Comparison of ENCODE assay signal across 12 mouse cellular contexts in genomic region chr9:30428231-30428630, GRCm38 (mm10). TPM values are rescaled to one million over a fixed set of nuclear protein-coding genes. Genes with fewer than 3 reads are reported as not detected.
DNase-seq lines count a peak whose midpoint lies in the region; ATAC-seq and TF ChIP-seq lines count a peak whose summit lies in the region.
"Had no signal": no experiment of that assay in that cellular context is flagged by ENCODE, and none has a peak within 500 bp of the region (broad histone marks: within the 10 kb centered on the region; RNA-seq: fewer than 3 reads in every experiment).

No protein-coding gene starts in this region.

- peaks cover 5% of the 10 kb centered on the region; the same call in 1 of the 2 replicates for H3K36me3 ChIP-seq in lung, embryonic 16.5 days (ENCODE audit: control insufficient read depth, insufficient read depth, low read length)
- peaks cover 22% of the 10 kb centered on the region for H3K36me3 ChIP-seq in limb, embryonic 13.5 days
- peaks cover 13% of the 10 kb centered on the region for H3K36me3 ChIP-seq in neural tube, embryonic 13.5 days

- TF ChIP-seq CTCF in lung, adult 2 months (IDR thresholded peaks at IDR 0.05; ENCODE audit: insufficient read depth, low read length): no peak

- no peak overlapping the region for H3K4me3 ChIP-seq in lung, embryonic 16.5 days (ENCODE audit: low read length)
- no peak overlapping the region for H3K4me3 ChIP-seq in lung, adult 2 months (replicated peaks; ENCODE audit: extremely low read depth, low read depth, low read length)
- peak overlapping the region; percentile 80 for H3K4me3 ChIP-seq in limb, embryonic 13.5 days
- H3K4me3 ChIP-seq in neural tube, embryonic 13.5 days: peak overlapping the region; percentile 78

- intact Hi-C loops in heart, postnatal 25 days (cut with DNase I): no loop called here

- H3K27ac ChIP-seq in lung, embryonic 16.5 days (ENCODE audit: low read length): no peak overlapping the region
- no peak overlapping the region for H3K27ac ChIP-seq in limb, embryonic 13.5 days
- H3K27ac ChIP-seq in neural tube, embryonic 13.5 days (replicated peaks): no peak overlapping the region
- H3K27ac ChIP-seq: macrophage had no signal

- 90% methylated on average over 5 of the region's 5 CpGs for WGBS in lung, embryonic 16.5 days
- WGBS in lung, adult 2 months: 90% methylated on average over 5 of the region's 5 CpGs
- WGBS in limb, embryonic 13.5 days: 91% methylated on average over 5 of the region's 5 CpGs
- WGBS in neural tube, embryonic 13.5 days: 92% methylated on average over 5 of the region's 5 CpGs

- no peaks in the 10 kb centered on the region for H3K9me3 ChIP-seq in lung, embryonic 16.5 days (ENCODE audit: control insufficient read depth, low read length)
- H3K9me3 ChIP-seq in limb, embryonic 13.5 days: no peaks in the 10 kb centered on the region
- no peaks in the 10 kb centered on the region for H3K9me3 ChIP-seq in neural tube, embryonic 13.5 days

- peaks cover 27% of the 10 kb centered on the region for H3K4me1 ChIP-seq in lung, embryonic 16.5 days (replicated peaks; ENCODE audit: control insufficient read depth, insufficient read depth, low read length)
- peaks cover 9% of the 10 kb centered on the region for H3K4me1 ChIP-seq in lung, adult 2 months (ENCODE audit: control insufficient read depth, insufficient read depth, low read length)
- peaks cover 38% of the 10 kb centered on the region for H3K4me1 ChIP-seq in limb, embryonic 13.5 days
- H3K4me1 ChIP-seq in neural tube, embryonic 13.5 days (replicated peaks): peaks cover 43% of the 10 kb centered on the region

- no peak for ATAC-seq in lung, embryonic 16.5 days (ENCODE audit: low read depth)
- no peak for ATAC-seq in limb, embryonic 13.5 days (ENCODE audit: low FRiP score, low read depth)
- ATAC-seq in neural tube, embryonic 13.5 days (ENCODE audit: low read depth): no peak

- no peak overlapping the region for H3K9ac ChIP-seq in lung, embryonic 16.5 days (ENCODE audit: low read length)
- peak overlapping the region; percentile 25; the same call in 1 of the 2 replicates for H3K9ac ChIP-seq in limb, embryonic 13.5 days
- H3K9ac ChIP-seq in neural tube, embryonic 13.5 days: peak overlapping the region; percentile 89

- peak; percentile 85 for DNase-seq in heart, adult 11 months
- DNase-seq in heart, postnatal 25 days (ENCODE audit: low spot score): no peak
- DNase-seq in lung, adult 2 months: no peak
- DNase-seq in layer of hippocampus, adult 9-10 months (ENCODE audit: low spot score): no peak
- DNase-seq in B cell, adult 2 months: no peak
- DNase-seq: heart, postnatal 14 days; right cerebral cortex, adult 18-20 months; thymus, adult 18-20 months had no signal

- no peak for TF ChIP-seq POLR2A in lung, adult 2 months (IDR thresholded peaks at IDR 0.05; ENCODE audit: borderline replicate concordance, extremely low read depth, low read depth, low read length)

- H3K4me2 ChIP-seq in lung, embryonic 16.5 days (ENCODE audit: low read depth, low read length): peak overlapping the region; percentile 83; the same call in 1 of the 2 replicates
- peak overlapping the region; percentile 84 for H3K4me2 ChIP-seq in limb, embryonic 13.5 days (replicated peaks)
- peak overlapping the region; percentile 79 for H3K4me2 ChIP-seq in neural tube, embryonic 13.5 days

- H3K27me3 ChIP-seq in lung, embryonic 16.5 days (ENCODE audit: control insufficient read depth, insufficient read depth, low read depth, low read length): no peaks in the 10 kb centered on the region
- no peaks in the 10 kb centered on the region for H3K27me3 ChIP-seq in limb, embryonic 13.5 days
- no peaks in the 10 kb centered on the region for H3K27me3 ChIP-seq in neural tube, embryonic 13.5 days

RNA-seq across cellular contexts. Expression of gene Snx19, which starts 1.3 kb away (rescaled TPM):
- 10 to 100 TPM; 26.0 to 26.6 TPM for total RNA-seq in heart, postnatal 25 days (2021)
- 16.5 and 17.2 TPM in 2 replicates for polyA plus RNA-seq in lung, embryonic 16.5 days (2015; fragmentation: Nextera tagmentation; extraction: Ambion mirVana)
- polyA plus RNA-seq in lung, adult 2 months (2012; rRNA removed): 11.7 and 14.4 TPM in 2 replicates
- 20.8 and 22.0 TPM in 2 replicates for polyA plus RNA-seq in limb, embryonic 13.5 days (2015; fragmentation: Nextera tagmentation; extraction: Ambion mirVana)
- 21.5 and 23.4 TPM in 2 replicates for polyA plus RNA-seq in neural tube, embryonic 13.5 days (2015; fragmentation: Nextera tagmentation; extraction: Ambion mirVana)

Comparison
In these comparisons a context has a peak if more than half of its experiments do, and no peak if none do; other contexts are left out.
1. H3K4me3 ChIP-seq: peak in limb, embryonic 13.5 days (single experiment) and neural tube, embryonic 13.5 days (single experiment); none in lung, embryonic 16.5 days (single experiment) and lung, adult 2 months (single experiment).
2. Peak in every context shown above with its lines, with median percentiles within 50 percentile points of each other: H3K4me2 ChIP-seq.